Mouse (Mus musculus) erythroid progenitor cell, adult 5-6 weeks (primary cell): ENCODE results near the gene Gm17387. TPM values are rescaled to one million over a fixed set of nuclear protein-coding genes. Genes with fewer than 3 reads are reported as not detected.
"Not testable (repeated sequence)": the region's sequence is repeated elsewhere in the genome, so short reads cannot be mapped to it uniquely, and the experiment has no call there.

Experiments used
- ATAC-seq: replicated peaks from 2 replicates; pipeline ENCODE4 v1.8.0; 2016; ENCODE audit warnings: moderate number of reproducible peaks, mild to moderate bottlenecking, moderate TSS enrichment, inconsistent platforms; ENCODE audit not compliant: poor library complexity, low FRiP score, severe bottlenecking
- total RNA-seq, 2 experiments: library from RNA; stranded (forward) in 1 of 2; stranded (reverse) in 1 of 2; fragments of 150-400 nt in 1 of 2; fragments of 186-747, 209-891 nt in 1 of 2; gene quantifications; 2 replicates each; pipeline versions ENCODE4 v1.2.3 to v1.2.4; 2015 to 2017; ENCODE audit warnings: low replicate concordance in 2 of 2

The Gm17387 gene
- total RNA-seq, 2 experiments from 2014 or later = not detected

DNA sequence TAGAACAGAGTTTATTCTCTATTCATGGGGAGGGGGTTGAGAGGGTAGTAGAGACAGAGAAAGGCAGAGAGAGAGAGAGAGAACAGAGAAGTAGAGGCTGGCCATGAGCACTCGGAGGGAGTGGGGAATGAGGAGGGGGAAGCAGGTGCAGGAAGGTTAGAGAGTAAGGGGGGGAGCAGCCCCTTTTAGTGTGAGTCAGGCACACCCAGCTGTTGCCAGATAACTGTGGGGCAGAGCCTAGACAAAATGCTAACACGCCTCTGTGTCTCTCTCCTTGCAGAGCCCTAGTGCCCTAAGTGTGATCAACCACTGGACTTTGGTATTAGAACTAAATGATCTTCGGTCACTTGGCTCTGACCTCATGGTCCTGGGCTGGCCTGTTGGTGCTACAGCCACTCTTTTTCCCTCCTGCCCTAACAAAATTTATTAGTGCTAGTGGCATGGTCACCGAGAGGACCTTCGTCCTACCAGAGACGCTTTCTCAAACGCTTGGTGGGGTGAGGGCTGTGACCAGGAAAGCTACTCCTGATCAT, 17.6 kb upstream of the Gm17387 start:
- 0 out of 2 replicates have a peak, but pooled peaks have one; percentile 26 for ATAC-seq

DNA sequence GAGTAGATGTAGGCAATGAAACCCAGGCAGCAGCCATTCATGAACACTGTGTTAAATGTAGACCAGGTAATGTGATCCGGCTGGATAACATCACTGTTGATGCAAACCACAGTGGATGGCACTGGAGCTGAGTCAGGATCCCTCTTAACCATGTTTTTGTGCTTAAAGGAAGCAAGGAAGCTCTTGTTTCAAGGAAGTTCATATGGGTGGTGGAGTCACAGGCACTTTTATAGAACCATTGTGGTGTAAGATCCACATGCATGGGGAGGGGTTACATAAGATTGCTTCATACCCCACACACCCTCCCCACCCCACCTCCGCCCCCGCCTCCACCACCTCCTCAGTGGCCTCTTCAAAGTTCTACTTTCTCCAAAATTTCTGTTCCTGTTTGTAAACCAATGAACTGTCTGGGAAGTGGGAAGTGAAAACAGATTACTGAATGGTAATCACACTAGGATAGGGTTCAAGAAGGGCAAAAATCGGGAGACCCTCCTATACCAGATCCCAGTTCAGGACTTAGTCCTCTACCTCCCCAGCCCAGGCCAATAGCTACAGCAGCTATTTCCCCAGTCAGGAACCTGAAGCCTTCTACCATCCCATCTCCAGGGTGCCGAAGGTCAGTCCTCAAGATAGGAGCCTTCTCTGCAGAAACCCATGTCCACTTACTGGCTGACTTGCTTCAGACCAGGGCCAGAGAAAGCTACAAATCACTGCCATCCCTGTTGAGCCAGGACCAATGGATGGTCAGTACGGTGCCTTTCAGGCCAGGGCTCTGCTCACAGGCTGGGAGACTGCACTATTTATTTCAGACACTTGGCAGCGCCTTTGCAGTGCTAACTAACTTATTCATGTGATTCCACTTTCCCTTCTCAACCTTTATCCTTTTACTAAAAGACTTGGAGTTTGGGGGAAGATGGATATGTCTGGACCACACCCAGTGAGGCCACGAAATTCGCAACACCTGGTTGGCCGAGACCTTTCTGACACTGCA, 11.9 kb upstream of the Gm17387 start:
- no peak for ATAC-seq

DNA sequence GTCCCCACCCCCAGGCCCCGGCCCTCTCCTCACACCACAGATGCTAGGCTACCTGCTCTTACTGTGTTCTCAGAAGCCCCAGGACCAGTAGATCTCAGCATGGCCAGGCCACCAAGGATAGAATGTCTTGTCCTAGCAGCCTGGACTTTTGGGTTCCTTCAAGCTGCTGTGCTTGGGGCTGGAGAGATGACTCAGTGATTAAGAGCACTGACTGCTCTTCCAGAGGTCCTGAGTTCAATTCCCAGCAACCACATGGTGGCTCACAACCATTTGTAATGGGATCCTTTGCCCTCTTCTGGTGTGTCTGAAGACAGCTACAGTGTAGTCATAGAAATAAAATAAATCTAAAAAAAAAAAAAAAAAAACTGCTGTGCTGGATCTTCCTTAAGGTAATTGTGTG, 11.1 kb upstream of the Gm17387 start, which contains the start of gene Ifitm6:
Gene Ifitm6, minus strand, starts transcription at position 101 of the 400 bp plus-strand sequence.
- ATAC-seq = not testable (repeated sequence)

DNA sequence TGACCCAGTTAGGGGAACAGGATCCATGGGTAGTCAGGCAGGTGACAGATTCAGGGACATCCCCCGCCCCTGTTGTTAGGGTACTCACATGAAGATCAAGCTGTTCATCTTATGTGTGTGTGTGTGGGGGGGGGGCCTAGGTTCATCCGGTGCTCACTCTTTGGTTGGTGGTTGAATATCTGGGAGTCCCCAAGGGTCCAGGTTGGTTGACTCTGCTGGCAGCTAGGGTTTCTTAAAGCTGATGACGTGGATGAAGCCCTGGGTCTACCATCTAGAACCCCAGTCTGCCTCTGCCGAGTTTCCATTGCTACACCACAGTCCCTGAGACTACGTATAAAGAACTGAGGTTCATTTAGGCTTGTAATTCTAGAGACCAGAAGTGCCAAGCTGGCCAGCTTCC, 9.9 kb upstream of the Gm17387 start:
- no peak for ATAC-seq

DNA sequence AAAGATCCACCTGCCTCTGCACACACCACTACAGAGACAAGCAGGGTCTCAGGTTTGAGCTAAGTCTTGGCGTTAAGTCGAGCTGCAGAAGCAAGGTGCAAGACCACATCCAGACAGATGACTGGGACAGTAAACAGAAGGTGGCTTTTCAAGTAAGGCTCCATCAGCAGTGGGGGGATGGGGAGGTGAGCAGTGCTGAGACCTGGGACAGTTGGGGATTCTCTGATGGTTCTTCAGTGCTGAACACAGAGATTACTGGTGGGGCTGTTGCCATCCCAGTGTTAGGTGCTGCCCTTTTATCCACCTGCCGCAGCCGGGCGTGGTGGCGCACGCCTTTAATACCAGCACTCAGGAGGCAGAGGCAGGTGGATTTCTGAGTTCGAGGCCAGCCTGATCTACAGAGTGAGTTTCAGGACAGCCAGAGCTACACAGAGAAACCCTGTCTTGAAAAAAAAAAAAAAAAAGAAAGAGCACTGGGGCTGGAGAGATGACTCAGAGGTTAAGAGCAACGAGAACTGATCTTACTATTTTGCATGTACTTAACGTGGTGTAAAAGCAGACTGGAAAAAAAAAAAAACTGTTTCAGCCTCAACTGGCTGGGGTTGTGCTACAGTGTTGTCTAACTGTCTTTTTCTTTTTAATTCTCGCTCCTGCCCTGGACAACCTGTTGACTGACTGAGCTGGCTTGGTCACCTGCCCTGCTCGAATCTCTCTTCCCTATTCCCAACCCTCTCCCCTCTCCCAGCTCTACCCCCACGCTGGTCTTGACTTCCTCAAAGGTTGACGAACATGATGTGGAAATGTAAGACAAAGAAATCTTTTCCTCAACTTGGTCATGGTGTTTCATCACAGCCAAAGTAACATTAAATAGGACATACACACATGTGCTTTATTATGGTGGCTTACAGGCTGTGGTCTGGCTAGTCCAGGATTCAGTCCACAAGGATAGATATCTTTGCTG, 7.2 kb upstream of the Gm17387 start:
- no peak for ATAC-seq

DNA sequence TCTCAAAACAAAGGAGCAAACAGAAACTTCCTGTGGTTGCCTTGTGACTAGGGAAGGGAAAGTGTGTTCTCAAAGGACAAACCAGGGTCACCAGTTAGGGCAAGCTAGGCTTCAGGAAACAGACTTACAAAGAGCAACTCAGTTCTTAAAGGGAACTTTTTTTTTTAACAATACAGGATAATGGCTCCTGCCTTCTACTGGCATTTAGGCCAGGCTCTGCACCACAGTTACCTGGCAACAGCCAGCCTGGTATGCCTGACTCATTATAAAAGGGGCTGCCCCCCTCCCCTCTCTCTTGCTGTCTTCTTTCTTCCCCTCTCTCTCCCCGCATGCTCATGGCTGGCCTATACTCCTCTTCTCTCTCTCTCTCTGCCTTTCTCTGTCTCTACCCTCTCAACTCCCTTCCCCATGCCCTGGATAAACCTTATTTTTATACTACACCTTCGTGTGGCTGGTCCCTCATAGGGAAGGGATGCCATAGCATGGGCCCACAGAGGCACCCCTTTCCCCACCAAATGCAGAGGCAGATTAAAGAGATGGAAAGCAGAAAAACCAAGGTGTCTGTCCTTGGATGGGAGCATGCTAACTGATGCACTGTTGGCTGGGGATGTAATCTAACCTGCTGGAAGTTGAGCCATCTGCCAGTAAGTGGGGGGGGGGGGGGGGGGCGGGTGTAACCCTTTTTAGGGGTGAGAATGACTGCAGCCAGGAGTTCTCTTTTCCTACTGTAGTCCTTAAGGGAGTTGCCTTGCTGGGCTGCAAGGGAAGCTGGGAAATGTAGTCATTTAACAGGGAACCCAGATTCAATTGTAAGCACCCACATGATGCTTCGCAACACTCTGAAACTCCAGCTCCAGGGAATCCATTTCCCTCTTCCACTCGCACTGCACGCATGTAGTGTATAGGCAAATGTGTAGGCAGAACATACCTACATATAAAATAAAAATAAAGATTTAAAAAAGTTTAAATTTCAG, 3.8 kb upstream of the Gm17387 start:
- ATAC-seq = no peak

DNA sequence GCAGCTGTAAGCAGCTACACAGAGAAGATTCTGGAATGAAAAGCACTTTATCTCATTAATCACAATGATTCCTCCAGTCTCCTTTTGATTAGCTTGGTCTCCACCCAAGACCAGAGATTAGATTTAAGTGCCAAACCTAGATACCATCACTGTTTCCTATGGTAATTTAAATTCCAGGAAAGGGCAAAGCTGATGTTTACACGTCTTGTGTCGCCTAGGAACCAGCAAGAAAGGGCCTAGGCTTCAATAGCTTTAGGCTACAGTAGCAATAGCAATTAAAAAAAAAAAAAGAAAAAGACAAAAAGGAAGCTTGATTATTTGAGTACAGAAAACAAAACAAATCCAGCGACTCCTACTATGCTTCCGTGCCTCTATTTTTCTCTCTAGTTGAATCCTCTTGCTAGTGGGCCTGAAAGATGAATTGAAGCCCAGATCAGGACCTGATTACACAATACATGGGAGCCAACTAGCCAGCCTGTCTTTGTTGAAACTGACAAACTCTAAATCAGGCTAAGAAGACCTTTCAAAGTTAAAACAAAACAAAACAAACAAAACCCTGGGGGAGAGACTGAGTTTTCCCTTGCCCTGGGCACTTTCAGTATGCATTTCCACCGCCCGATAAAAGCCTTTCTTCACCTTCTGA, 2.7 kb upstream of the Gm17387 start:
- no peak for ATAC-seq

DNA sequence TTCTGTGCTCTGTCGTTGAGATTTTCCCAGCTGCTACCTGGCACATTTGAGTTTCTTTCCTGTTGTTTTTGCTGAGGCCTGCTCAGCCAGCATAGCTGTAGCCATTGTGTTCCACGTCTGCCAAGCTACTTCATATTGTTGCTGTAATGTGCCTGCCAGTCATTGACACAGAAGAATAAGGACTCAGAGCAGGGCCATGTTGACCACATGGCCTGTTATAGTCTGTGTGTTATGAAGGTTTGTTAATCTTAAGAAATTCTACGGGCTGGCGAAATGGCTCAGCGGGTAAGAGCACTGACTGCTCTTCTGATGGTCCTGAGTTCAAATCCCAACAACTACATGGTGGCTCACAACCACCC, 2.2 kb upstream of the Gm17387 start:
- ATAC-seq = no peak

DNA sequence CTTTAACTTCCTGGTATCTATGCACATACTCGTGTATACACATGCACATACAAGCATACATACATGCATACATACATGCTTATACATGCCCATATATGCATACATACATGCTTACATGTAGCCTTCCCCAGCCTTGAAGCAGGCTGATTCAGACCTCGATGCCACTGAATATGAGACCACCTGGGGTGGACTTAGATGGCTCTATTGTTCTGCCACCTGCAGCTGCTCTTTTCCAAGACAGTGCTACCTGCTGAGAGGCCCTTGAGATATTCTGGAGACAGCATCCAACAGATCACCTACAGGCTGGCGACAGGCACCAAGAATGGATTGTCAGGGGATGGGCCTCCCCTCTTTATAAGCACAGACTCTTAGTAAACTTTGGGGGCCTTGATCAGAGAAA, 1.5 kb downstream of the Gm17387 start:
- ATAC-seq = no peak

DNA sequence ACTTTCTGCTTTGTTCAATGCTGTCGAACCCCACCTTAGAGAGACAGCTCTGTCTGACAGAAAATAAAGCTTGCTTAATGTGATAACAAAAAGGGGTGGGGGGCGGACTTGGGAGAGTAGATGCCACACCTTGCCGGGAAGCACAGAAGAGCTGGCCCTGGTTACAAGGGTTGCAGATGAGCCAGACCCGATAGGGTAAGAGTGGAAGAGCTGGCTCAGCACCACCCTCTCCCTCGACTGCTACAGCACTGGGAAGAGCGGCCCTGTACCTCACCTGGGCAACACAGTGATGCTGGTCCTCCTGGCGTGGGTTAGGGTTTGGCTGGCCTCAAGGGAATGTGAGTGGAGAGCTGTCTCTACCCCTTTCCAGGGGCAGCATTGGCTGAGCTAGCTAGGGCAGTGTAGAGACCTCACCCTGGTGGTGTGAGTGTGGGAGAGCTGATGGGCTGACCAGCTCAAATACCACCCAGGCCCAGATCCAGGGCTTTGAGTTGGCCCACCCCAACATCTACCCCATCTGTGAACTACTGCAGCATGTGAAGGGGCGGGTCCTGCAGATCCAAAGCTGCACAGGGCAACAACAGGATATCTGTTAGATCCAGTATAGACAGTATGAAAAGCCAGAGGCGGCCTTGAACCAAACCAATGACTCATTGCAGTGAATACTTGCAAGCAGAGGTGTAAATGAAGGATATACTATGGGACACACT, 3.7 kb downstream of the Gm17387 start:
- ATAC-seq = peak; percentile 45; the same call in 1 of the 2 replicates

DNA sequence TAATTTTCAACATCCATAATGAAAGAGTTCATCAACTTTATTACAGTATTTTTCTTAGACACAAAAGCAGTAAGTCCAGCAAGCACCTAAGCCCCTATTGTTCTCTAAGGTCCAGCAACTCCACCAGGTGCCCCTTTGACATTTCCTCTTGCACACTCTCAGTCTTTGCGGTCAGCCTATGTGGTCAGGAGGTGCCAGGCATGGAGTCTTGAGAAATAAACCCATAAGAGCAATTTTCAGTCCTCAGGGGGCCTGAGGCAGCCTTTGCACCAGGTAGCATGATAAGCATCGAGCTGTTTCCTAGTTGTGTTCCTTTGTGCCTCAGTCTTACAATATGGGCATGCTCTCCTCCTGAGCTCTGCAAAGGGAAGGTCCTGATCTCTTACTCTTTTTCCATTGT, 7.7 kb downstream of the Gm17387 start:
- ATAC-seq = not testable (repeated sequence)

DNA sequence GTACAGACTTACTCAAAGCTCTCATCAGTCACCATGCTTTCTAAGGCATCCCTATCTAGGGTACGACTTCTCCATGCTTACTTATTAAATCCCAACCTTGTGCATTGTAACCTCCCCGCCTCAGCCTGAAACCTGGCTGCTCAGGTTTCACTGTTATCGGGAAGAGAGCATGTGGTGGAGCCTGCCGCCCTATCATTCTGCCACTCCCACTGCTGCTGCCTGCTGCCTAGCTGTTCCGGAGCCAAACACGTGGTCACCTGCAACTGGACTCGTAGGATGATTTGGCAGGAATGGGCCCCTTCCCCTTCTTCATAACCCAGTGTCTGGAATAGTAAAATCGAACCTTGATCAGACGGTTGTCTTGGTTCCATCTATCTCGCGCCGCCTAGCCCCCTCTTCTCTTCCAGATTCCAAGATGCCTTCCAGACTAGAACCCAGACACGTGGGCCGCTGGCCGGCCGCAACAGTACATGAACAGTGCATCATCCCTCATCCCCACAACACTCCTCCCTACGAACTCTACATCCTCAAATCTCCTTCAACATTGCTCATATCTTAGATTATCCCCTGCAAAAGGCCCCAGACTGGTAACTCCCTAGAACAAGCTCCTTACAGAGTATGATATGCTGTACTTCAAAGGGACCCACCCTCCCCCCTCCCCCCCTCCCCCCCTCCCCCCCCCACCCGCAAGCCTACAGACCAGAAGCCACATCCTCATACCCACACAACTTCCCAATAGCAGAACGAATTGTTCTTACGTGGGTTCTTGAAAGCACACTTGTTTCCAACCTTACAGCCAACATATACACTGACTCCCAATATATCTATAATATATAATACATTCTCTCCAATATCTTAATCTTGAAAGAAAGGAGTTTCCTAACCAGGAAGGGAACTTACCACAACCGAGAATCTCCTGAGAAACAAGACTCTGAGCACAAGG, 9.4 kb downstream of the Gm17387 start:
- ATAC-seq = peak; percentile 41

DNA sequence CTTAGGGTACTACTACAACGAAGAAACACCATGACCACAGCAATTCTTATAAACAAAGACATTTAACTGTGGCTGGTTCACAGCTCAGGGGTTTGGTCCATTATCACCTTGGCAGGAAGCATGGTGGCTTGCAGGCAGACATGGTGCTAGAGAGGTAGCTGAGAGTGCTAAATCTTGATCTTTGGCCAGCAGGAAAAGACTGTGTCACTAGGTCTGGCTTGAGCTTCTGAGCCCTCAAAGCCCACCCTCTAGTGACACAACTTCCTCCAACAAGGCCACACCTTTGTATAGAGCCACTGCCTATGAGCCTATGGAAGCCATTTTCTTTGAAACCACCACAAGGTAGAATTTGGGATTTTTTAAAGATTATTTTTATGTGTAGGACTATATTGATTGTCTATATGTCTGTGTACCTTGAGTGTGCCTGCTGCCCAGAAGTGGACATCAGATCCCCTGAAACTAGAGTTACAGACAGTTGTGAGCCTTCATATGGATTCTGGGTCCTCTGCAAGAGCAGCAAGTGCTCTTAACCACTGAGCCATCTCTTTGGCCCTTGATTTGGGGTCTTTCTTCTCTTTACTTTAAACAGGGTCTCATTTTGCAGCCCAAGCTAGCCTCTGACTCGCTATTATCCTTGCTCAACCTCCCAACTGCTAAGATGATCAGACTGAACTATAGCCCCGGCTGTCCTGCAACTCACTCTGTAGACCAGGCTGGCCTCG, 10.6 kb downstream of the Gm17387 start:
- no peak for ATAC-seq

DNA sequence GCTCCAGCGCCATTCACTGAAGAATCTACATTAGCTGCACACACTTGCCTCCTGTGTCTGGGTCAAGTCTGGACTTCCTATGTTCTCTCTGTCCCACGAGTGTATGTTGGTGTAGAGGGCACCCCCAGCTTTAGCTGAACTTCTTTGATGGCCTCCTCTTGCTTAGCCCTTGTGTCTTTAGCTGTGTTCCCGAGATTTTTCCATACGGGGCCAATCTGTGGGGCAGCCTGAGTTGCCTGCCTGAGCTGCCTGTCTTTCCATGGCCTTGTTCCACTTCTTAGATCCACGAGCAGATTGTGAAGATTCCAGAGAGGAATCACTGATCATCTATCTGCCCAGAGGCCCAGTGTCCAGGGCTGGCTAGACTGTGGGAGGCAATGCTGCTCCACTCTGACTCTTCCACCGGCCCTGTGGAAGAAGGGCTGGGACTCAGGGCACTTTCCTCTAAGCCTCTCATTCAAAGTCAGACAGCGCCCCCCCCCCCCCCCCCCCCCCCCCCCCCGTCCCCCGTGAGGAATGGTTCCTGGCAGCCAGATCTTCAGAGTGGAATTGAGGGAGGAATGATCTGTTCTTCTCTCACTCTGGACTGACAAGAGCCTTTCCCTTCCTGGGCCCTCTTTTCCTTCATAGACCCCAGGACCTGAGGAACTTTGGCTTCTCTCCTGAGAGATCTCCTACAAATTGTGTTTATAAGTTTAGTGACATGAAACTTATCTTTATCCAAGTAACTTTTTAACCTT, 12.1 kb downstream of the Gm17387 start:
- ATAC-seq = no peak

DNA sequence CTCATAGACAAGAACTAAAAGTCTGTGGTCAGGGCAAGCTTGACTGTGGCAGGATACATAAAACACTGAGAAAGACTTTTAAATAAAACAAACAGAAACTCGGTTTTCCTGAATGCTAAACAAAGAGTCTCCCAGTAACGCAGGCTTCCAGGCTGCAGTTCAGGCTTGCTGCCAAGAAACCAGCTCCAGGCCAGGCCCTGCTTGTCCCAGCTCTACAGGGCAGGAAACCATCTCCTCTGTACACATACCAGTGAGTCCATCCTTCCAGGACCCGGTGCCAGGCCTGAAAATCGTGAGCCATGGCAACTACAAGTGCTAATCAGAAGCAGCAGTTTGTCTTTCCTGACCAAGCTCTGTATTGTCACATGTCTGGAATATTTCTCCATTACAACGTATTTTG, 12.7 kb downstream of the Gm17387 start:
- ATAC-seq = peak; percentile 60

DNA sequence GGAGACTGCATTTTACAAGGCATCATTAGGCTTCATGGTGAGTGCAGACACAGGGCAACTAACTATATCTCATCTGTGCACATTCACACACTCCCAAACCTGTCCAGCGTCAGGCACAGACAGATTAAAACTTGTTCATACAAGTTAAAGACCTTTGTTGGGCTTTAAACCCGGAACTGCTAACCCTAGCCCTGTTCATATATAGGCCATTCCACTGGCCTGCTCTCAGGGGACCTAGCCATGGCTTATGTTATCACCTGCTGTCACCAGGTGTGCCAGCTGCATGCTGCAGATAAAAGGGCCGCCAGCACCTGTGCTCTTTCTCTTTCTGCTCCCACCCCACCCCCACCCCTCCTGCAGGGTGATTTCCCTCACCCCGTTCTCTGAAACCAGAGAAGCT, 13.6 kb downstream of the Gm17387 start:
- ATAC-seq = peak; percentile 70
